Mouse (Mus musculus): ENCODE measurements around the gene Tsc22d2.
A peak's percentile ranks its signal among the peaks of the same experiment; 100 is the strongest.
"Not testable (repeated sequence)": the region's sequence is repeated elsewhere in the genome, so short reads cannot be mapped to it uniquely, and the experiment has no call there.

The Tsc22d2 gene

GRCm38 (mm10) chr3:58428861-58429260, 14.3 kb downstream of the Tsc22d2 start:
- no peak for DNase-seq (ENCODE audit: low read depth, low spot score)

GRCm38 (mm10) chr3:58434414-58434813, 19.9 kb downstream of the Tsc22d2 start:
- no peak for DNase-seq (ENCODE audit: low read depth, low spot score)

GRCm38 (mm10) chr3:58448230-58448629, 33.7 kb downstream of the Tsc22d2 start:
- DNase-seq (ENCODE audit: low read depth, low spot score): no peak

GRCm38 (mm10) chr3:58449487-58449886, 35.0 kb downstream of the Tsc22d2 start:
- DNase-seq (ENCODE audit: low read depth, low spot score): no peak

GRCm38 (mm10) chr3:58454414-58455205, 40.1 kb downstream of the Tsc22d2 start:
- no peak for DNase-seq (ENCODE audit: low read depth, low spot score)

GRCm38 (mm10) chr3:58455255-58455654, 40.7 kb downstream of the Tsc22d2 start:
- no peak for DNase-seq (ENCODE audit: low read depth, low spot score)

- no peak for DNase-seq (ENCODE audit: low read depth, low spot score)
These were observed 55.3 kb downstream of the Tsc22d2 start for GRCm38 (mm10) chr3:58469655-58470437.

- not testable (repeated sequence) for DNase-seq (ENCODE audit: low read depth, low spot score)
These were observed 60.8 kb downstream of the Tsc22d2 start for GRCm38 (mm10) chr3:58475298-58475697.

- DNase-seq (ENCODE audit: low read depth, low spot score): no peak
These were observed 64.4 kb downstream of the Tsc22d2 start for GRCm38 (mm10) chr3:58478755-58479455.

- DNase-seq (ENCODE audit: low read depth, low spot score): no peak
These were observed 71.4 kb downstream of the Tsc22d2 start for GRCm38 (mm10) chr3:58485883-58486282.

- DNase-seq (ENCODE audit: low read depth, low spot score): no peak
These were observed 72.6 kb downstream of the Tsc22d2 start for GRCm38 (mm10) chr3:58487121-58487520.

- no peak for DNase-seq (ENCODE audit: low read depth, low spot score)
These were observed 73.7 kb downstream of the Tsc22d2 start for GRCm38 (mm10) chr3:58487999-58488775.

GRCm38 (mm10) chr3:58490787-58491186, 76.3 kb downstream of the Tsc22d2 start:
- peak; percentile 13 for DNase-seq (ENCODE audit: low read depth, low spot score)

GRCm38 (mm10) chr3:58493621-58494020, 79.1 kb downstream of the Tsc22d2 start:
- no peak for DNase-seq (ENCODE audit: low read depth, low spot score)

GRCm38 (mm10) chr3:58501961-58502360, 87.4 kb downstream of the Tsc22d2 start:
- DNase-seq (ENCODE audit: low read depth, low spot score): no peak

- no peak for DNase-seq (ENCODE audit: low read depth, low spot score)
These were observed 89.3 kb downstream of the Tsc22d2 start for GRCm38 (mm10) chr3:58503720-58504333.

- no peak for DNase-seq (ENCODE audit: low read depth, low spot score)
These were observed 90.2 kb downstream of the Tsc22d2 start for GRCm38 (mm10) chr3:58504676-58505075.

GRCm38 (mm10) chr3:58508020-58508750, 93.7 kb downstream of the Tsc22d2 start:
- DNase-seq (ENCODE audit: low read depth, low spot score): no peak

GRCm38 (mm10) chr3:58511581-58511980, 97.1 kb downstream of the Tsc22d2 start:
- DNase-seq (ENCODE audit: low read depth, low spot score): no peak

- DNase-seq (ENCODE audit: low read depth, low spot score): no peak
These were observed 98.2 kb downstream of the Tsc22d2 start for GRCm38 (mm10) chr3:58512740-58513139.
